ENCODE assay signal across 8 mouse cellular contexts in genomic region chr6:124965747-124966146, GRCm38 (mm10). TPM values are rescaled to one million over a fixed set of nuclear protein-coding genes. Genes with fewer than 3 reads are reported as not detected.
DNase-seq lines count a peak whose midpoint lies in the region; ATAC-seq and TF ChIP-seq lines count a peak whose summit lies in the region.

No protein-coding gene starts in this region.

- dilution Hi-C loops in CH12.LX (cut with MboI; ENCODE audit: extremely low pct_ligation_motif_present, extremely low pct_unique_long_range_greater_than_20kb, low sequenced_read_pairs) = no loop called here

- peaks cover 22% of the 10 kb centered on the region for H3K36me3 ChIP-seq in heart, embryonic 14.5 days (ENCODE audit: control insufficient read depth, insufficient read depth, low read length)
- H3K36me3 ChIP-seq in CH12.LX (replicated peaks in 1 of 2; ENCODE audit: control insufficient read depth in 1 of 2, insufficient read depth in 1 of 2, low read length in 1 of 2) = peaks cover 15 to 46% of the 10 kb centered on the region in 2 experiments
- peaks cover 29% of the 10 kb centered on the region for H3K36me3 ChIP-seq in liver, embryonic 13.5 days

- TF ChIP-seq CTCF in CH12.LX (conservative IDR thresholded peaks at IDR 0.05 in 1 of 2, IDR thresholded peaks at IDR 0.05 in 1 of 2; ENCODE audit: low read depth in 2 of 2, low read length in 2 of 2) = no peak

- TF ChIP-seq POLR2A in CH12.LX (IDR thresholded peaks at IDR 0.05; ENCODE audit: low read depth, low read length) = no peak

- H3K27ac ChIP-seq in heart, embryonic 14.5 days (replicated peaks in 1 of 2; ENCODE audit: control insufficient read depth in 1 of 2, insufficient read depth in 1 of 2, low read depth in 2 of 2, low read length in 2 of 2) = peak overlapping the region; percentile 91 to 92
- H3K27ac ChIP-seq in CH12.LX (ENCODE audit: insufficient read depth, low read depth) = peak overlapping the region; percentile 72; the same call in 1 of the 2 replicates
- peak overlapping the region; percentile 78 for H3K27ac ChIP-seq in liver, embryonic 13.5 days

- no peak for TF ChIP-seq RAD21 in CH12.LX (IDR thresholded peaks at IDR 0.05; ENCODE audit: low read depth, low read length)

- DNase-seq in heart, postnatal 14 days = no peak
- DNase-seq in CH12.LX (ENCODE audit: extremely low read depth) = peak; percentile 29
- no peak for DNase-seq in liver, embryonic 13.5 days
- no peak for DNase-seq in Muller cell, postnatal 12 days (ENCODE audit: inconsistent ontology term)
- no peak for DNase-seq in frontal cortex, postnatal 10 days (ENCODE audit: low spot score in 2 of 2)
- DNase-seq in thymus, postnatal 4 days = no peak

- 14% methylated on average over 15 of the region's 15 CpGs for WGBS in heart, embryonic 14.5 days
- WGBS in liver, embryonic 13.5 days (ENCODE audit: insufficient replicate concordance) = 4% methylated on average over 15 of the region's 15 CpGs

- in situ Hi-C loops in CH12.LX (cut with MboI; ENCODE audit: low pct_ligation_motif_present, low pct_unique_long_range_greater_than_20kb, low sequenced_read_pairs) = no loop called here

- H3K79me2 ChIP-seq in CH12.LX (replicated peaks; ENCODE audit: control insufficient read depth, extremely low read depth, insufficient read depth, poor library complexity, severe bottlenecking) = peaks cover 26% of the 10 kb centered on the region

- H3K4me1 ChIP-seq in heart, embryonic 14.5 days (ENCODE audit: control insufficient read depth in 2 of 2, insufficient read depth in 2 of 2, low read length in 2 of 2) = peaks cover 6 to 14% of the 10 kb centered on the region in 2 experiments
- peaks cover 2 to 28% of the 10 kb centered on the region in 2 experiments; a peak in 3 of 4 replicates for H3K4me1 ChIP-seq in CH12.LX (ENCODE audit: control insufficient read depth in 1 of 2, insufficient read depth in 2 of 2)
- H3K4me1 ChIP-seq in liver, embryonic 13.5 days (replicated peaks) = peaks cover 33% of the 10 kb centered on the region

- H3K9me3 ChIP-seq in heart, embryonic 14.5 days (ENCODE audit: control insufficient read depth, low read length) = no peaks in the 10 kb centered on the region
- peaks cover 8% of the 10 kb centered on the region for H3K9me3 ChIP-seq in CH12.LX (replicated peaks; ENCODE audit: low read length)
- H3K9me3 ChIP-seq in liver, embryonic 13.5 days (replicated peaks) = peaks cover 3% of the 10 kb centered on the region; the same call in 1 of the 2 replicates

- peak overlapping the region; percentile 91 to 94 for H3K4me3 ChIP-seq in heart, embryonic 14.5 days (ENCODE audit: control insufficient read depth in 1 of 2, insufficient read depth in 1 of 2, low read depth in 1 of 2, low read length in 2 of 2)
- H3K4me3 ChIP-seq in CH12.LX (replicated peaks in 1 of 3; ENCODE audit: low read depth in 2 of 3, low read length in 2 of 3, poor library complexity in 1 of 3) = peak overlapping the region; percentile 84 to 93 (median 86)
- H3K4me3 ChIP-seq in liver, embryonic 13.5 days (replicated peaks) = peak overlapping the region; percentile 76

- H3K9ac ChIP-seq in heart, embryonic 14.5 days (ENCODE audit: low read length) = peak overlapping the region; percentile 91
- H3K9ac ChIP-seq in CH12.LX (ENCODE audit: insufficient read depth, low read depth) = peak overlapping the region; percentile 99
- H3K9ac ChIP-seq in liver, embryonic 13.5 days = peak overlapping the region; percentile 85

- no peak for TF ChIP-seq EP300 in CH12.LX (IDR thresholded peaks at IDR 0.05; ENCODE audit: low read length)

- intact Hi-C loops in heart, postnatal 14 days (cut with DNase I) = loop anchor here (2.0 to 10.0 kb wide), 4 partner anchors 33 to 111 kb away; partner anchors contain the start of genes P3h3 and Zfp384

- ATAC-seq in heart, embryonic 14.5 days (ENCODE audit: insufficient number of reproducible peaks, insufficient read depth, low FRiP score, low read depth) = no peak
- ATAC-seq in erythroblast, adult 5-6 weeks (replicated peaks; ENCODE audit: low FRiP score, poor library complexity, severe bottlenecking) = 0 out of 2 replicates have a peak, but pooled peaks have one; percentile 19
- ATAC-seq in liver, embryonic 13.5 days (ENCODE audit: low read depth) = no peak

- peak overlapping the region; percentile 95 for H3K4me2 ChIP-seq in heart, embryonic 14.5 days (ENCODE audit: low read length)
- H3K4me2 ChIP-seq in CH12.LX (ENCODE audit: insufficient read depth, low read depth, poor library complexity, severe bottlenecking) = peak overlapping the region; percentile 99
- H3K4me2 ChIP-seq in liver, embryonic 13.5 days = peak overlapping the region; percentile 87

- no peaks in the 10 kb centered on the region for H3K27me3 ChIP-seq in heart, embryonic 14.5 days (ENCODE audit: control insufficient read depth, insufficient read depth, low read length)
- H3K27me3 ChIP-seq in CH12.LX (replicated peaks) = no peaks in the 10 kb centered on the region
- H3K27me3 ChIP-seq in liver, embryonic 13.5 days = 0 out of 2 replicates have a peak, but pooled peaks cover 4% of the 10 kb centered on the region

TF ChIP-seq in CH12.LX, 34 proteins besides CTCF, POLR2A, EP300 and RAD21:
- TF ChIP-seq ZMIZ1 (IDR thresholded peaks at IDR 0.05; ENCODE audit: low read depth, low read length) (no peak), IRF4 (IDR thresholded peaks at IDR 0.05; ENCODE audit: low read depth, low read length) (no peak), JUND (conservative IDR thresholded peaks at IDR 0.05; ENCODE audit: low read depth, low read length) (no peak), ZNF384 (IDR thresholded peaks at IDR 0.05; ENCODE audit: low read depth, low read length) (no peak), BHLHE40 (IDR thresholded peaks at IDR 0.05; ENCODE audit: low read depth, low read length) (no peak), TCF12 (IDR thresholded peaks at IDR 0.05; ENCODE audit: low read depth, low read length) (no peak), SIN3A (IDR thresholded peaks at IDR 0.05; ENCODE audit: low read length) (no peak), ZKSCAN1 (IDR thresholded peaks at IDR 0.05; ENCODE audit: borderline replicate concordance, low read depth, low read length) (no peak), HCFC1 (IDR thresholded peaks at IDR 0.05; ENCODE audit: low read depth, low read length) (no peak)

RNA-seq across cellular contexts. Expression of gene Cops7a, which starts 0.4 kb away (rescaled TPM):
- 128 and 135 TPM in 2 replicates for polyA plus RNA-seq in heart, embryonic 14.5 days (2014; fragmentation: Nextera tagmentation; extraction: Ambion mirVana)
- total RNA-seq in heart, postnatal 14 days (2021) = 10 to 100 TPM; 90.1 to 99.6 TPM
- total RNA-seq in CH12.LX (2012; rRNA removed) = 85.6 and 104 TPM in 2 replicates
- total RNA-seq in CH12.LX (2014; rRNA removed) = 62.8 and 73.2 TPM in 2 replicates
- polyA plus RNA-seq in CH12.LX (2012; ENCODE audit: insufficient read length, low read depth) = 98.6 and 114 TPM in 2 replicates
- total RNA-seq in erythroblast, adult 5-6 weeks (2015; ENCODE audit: low replicate concordance) = 10.2 and 16.5 TPM in 2 replicates
- total RNA-seq in erythroblast, adult 5-6 weeks (2017; ENCODE audit: low replicate concordance) = 5.6 and 7.7 TPM in 2 replicates
- 67.3 and 77.6 TPM in 2 replicates for polyA plus RNA-seq in liver, embryonic 13.5 days (2015; fragmentation: Nextera tagmentation; extraction: Ambion mirVana)

RNA-seq across cellular contexts. Expression of gene Pianp, which starts 30.7 kb away (rescaled TPM):
- 0.28 and 0.55 TPM in 2 replicates for polyA plus RNA-seq in heart, embryonic 14.5 days (2014; fragmentation: Nextera tagmentation; extraction: Ambion mirVana)
- total RNA-seq in heart, postnatal 14 days (2021) = under 1 TPM; 0.60 to 0.66 TPM
- total RNA-seq in CH12.LX (2012; rRNA removed) = 0.08 TPM in 1 of 2 replicates, not detected in the other
- total RNA-seq in CH12.LX (2014; rRNA removed) = not detected in 2 replicates
- polyA plus RNA-seq in CH12.LX (2012; ENCODE audit: insufficient read length, low read depth) = not detected in 2 replicates
- not detected in 2 replicates for total RNA-seq in erythroblast, adult 5-6 weeks (2015; ENCODE audit: low replicate concordance)
- not detected in 2 replicates for total RNA-seq in erythroblast, adult 5-6 weeks (2017; ENCODE audit: low replicate concordance)
- polyA plus RNA-seq in liver, embryonic 13.5 days (2015; fragmentation: Nextera tagmentation; extraction: Ambion mirVana) = 0.05 and 0.15 TPM in 2 replicates

RNA-seq across cellular contexts. Expression of gene Mlf2, which starts 34.6 kb away (rescaled TPM):
- 364 and 365 TPM in 2 replicates for polyA plus RNA-seq in heart, embryonic 14.5 days (2014; fragmentation: Nextera tagmentation; extraction: Ambion mirVana)
- total RNA-seq in heart, postnatal 14 days (2021) = 100 to 1,000 TPM; 214 to 217 TPM
- total RNA-seq in CH12.LX (2012; rRNA removed) = 116 and 129 TPM in 2 replicates
- total RNA-seq in CH12.LX (2014; rRNA removed) = 109 and 124 TPM in 2 replicates
- polyA plus RNA-seq in CH12.LX (2012; ENCODE audit: insufficient read length, low read depth) = 203 and 210 TPM in 2 replicates
- 11.7 and 13.4 TPM in 2 replicates for total RNA-seq in erythroblast, adult 5-6 weeks (2015; ENCODE audit: low replicate concordance)
- 14.1 and 20.7 TPM in 2 replicates for total RNA-seq in erythroblast, adult 5-6 weeks (2017; ENCODE audit: low replicate concordance)
- polyA plus RNA-seq in liver, embryonic 13.5 days (2015; fragmentation: Nextera tagmentation; extraction: Ambion mirVana) = 129 and 134 TPM in 2 replicates

RNA-seq across cellular contexts. Expression of gene Zfp384, which starts 43.2 kb away (rescaled TPM):
- polyA plus RNA-seq in heart, embryonic 14.5 days (2014; fragmentation: Nextera tagmentation; extraction: Ambion mirVana) = 6.6 and 7.2 TPM in 2 replicates
- total RNA-seq in heart, postnatal 14 days (2021) = 10 to 100 TPM; 24.4 to 24.8 TPM
- 14.0 and 14.5 TPM in 2 replicates for total RNA-seq in CH12.LX (2012; rRNA removed)
- total RNA-seq in CH12.LX (2014; rRNA removed) = 14.9 and 17.0 TPM in 2 replicates
- polyA plus RNA-seq in CH12.LX (2012; ENCODE audit: insufficient read length, low read depth) = 32.0 and 34.4 TPM in 2 replicates
- 20.8 and 25.9 TPM in 2 replicates for total RNA-seq in erythroblast, adult 5-6 weeks (2015; ENCODE audit: low replicate concordance)
- total RNA-seq in erythroblast, adult 5-6 weeks (2017; ENCODE audit: low replicate concordance) = 9.8 and 12.3 TPM in 2 replicates
- 3.6 and 3.8 TPM in 2 replicates for polyA plus RNA-seq in liver, embryonic 13.5 days (2015; fragmentation: Nextera tagmentation; extraction: Ambion mirVana)

RNA-seq across cellular contexts. Expression of gene Ptms, which starts 45.8 kb away (rescaled TPM):
- 238 and 251 TPM in 2 replicates for polyA plus RNA-seq in heart, embryonic 14.5 days (2014; fragmentation: Nextera tagmentation; extraction: Ambion mirVana)
- 100 to 1,000 TPM; 369 to 378 TPM for total RNA-seq in heart, postnatal 14 days (2021)
- total RNA-seq in CH12.LX (2012; rRNA removed) (11.0 and 12.8 TPM in 2 replicates), CH12.LX (2014; rRNA removed) (7.0 and 8.1 TPM in 2 replicates)
- polyA plus RNA-seq in CH12.LX (2012; ENCODE audit: insufficient read length, low read depth) = 96.6 and 99.6 TPM in 2 replicates
- 26.1 and 31.3 TPM in 2 replicates for total RNA-seq in erythroblast, adult 5-6 weeks (2015; ENCODE audit: low replicate concordance)
- 12.0 and 21.8 TPM in 2 replicates for total RNA-seq in erythroblast, adult 5-6 weeks (2017; ENCODE audit: low replicate concordance)
- 42.3 and 47.6 TPM in 2 replicates for polyA plus RNA-seq in liver, embryonic 13.5 days (2015; fragmentation: Nextera tagmentation; extraction: Ambion mirVana)

Comparison
In these comparisons a context has a peak if more than half of its experiments do, and no peak if none do; other contexts are left out.
1. RNA of gene Mlf2, which starts 34.6 kb away (total RNA-seq): 214 to 217 TPM in heart, postnatal 14 days and 109 to 129 TPM in CH12.LX; 11.7 to 20.7 TPM in erythroblast, adult 5-6 weeks; every median in the first group is over 4 times any median in the second.
2. Peak in every context shown above with its lines, with median percentiles within 50 percentile points of each other: H3K27ac ChIP-seq, H3K4me2 ChIP-seq, H3K4me3 ChIP-seq and H3K9ac ChIP-seq.